Mouse (Mus musculus): ENCODE data around the gene Myo18a. TPM values are rescaled to one million over a fixed set of nuclear protein-coding genes. Genes with fewer than 3 reads are reported as not detected.

Gene Myo18a
- polyA plus RNA-seq, 1 experiment, result 67.3 TPM

DNA sequence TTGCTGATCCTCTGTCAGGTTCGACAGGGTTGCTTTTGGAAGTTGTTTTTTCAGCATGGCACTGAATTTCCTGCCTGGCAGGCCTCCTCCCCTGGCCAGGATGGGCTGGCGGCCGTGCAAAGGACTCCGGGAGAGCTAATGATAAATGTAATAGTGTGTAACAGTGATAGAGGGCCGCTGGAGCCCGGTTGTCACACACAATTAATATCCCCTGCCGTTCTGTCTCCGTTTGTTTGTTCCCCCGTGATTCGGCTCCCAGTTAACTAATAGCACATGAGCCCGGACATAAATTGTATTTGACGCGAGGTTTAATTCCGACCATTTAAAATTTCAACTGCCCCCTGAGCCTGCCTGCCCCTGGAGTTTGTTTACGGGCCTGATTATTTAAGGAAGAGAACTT, 92.3 kb downstream of the Myo18a start:
- DNase-seq (ENCODE audit: low read depth), result peak; percentile 61
- TF ChIP-seq CTCF (IDR thresholded peaks at IDR 0.05; ENCODE audit: borderline replicate concordance, extremely low read depth, insufficient read depth, insufficient read length) (no peak), POLR2A (IDR thresholded peaks at IDR 0.05; ENCODE audit: borderline replicate concordance, extremely low read depth, insufficient read depth, insufficient read length, poor library complexity, severe bottlenecking) (no peak)

DNA sequence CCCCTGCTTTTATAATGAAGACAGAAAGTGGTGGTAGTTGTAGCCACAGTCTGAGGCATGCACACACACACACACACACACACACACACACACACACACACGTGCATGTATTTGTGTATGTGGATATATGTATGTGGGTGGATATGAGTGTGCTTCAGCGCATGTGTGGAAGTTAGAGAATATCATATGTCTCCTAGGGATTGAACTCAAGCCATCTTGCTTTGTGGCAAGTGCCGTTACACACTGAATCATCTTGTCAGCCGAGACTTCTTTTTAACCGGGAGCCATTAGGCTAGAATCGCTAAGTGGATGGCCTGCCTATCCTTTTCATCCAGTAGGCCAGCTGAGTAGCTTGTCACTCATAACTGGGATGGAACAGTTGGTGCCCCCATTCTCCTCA, 94.0 kb downstream of the Myo18a start:
- TF ChIP-seq POLR2A (IDR thresholded peaks at IDR 0.05; ENCODE audit: borderline replicate concordance, extremely low read depth, insufficient read depth, insufficient read length, poor library complexity, severe bottlenecking), result no peak
- TF ChIP-seq CTCF (IDR thresholded peaks at IDR 0.05; ENCODE audit: borderline replicate concordance, extremely low read depth, insufficient read depth, insufficient read length), result no peak
- no peak for DNase-seq (ENCODE audit: low read depth)

DNA sequence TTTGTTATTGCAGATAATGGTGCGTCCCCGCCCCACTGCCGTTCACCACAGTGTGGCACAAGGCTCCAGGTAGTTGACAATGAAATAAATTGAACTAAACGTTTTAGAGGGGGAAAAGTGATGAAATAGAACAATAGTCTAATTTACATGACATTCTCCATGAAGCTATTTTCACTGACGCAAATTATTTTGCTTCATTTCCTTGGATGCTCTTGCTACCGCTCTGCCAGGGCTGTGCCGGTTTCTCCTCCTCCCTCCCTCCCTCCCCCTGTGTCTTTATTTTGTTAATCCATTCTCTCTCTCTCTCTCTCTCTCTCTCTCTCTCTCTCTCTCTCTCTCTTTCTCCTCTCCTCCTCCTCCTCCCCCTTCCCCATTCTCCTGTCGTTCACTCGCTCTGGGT, 95.5 kb downstream of the Myo18a start:
- peak; percentile 71 for DNase-seq (ENCODE audit: low read depth)
- TF ChIP-seq CTCF (IDR thresholded peaks at IDR 0.05; ENCODE audit: borderline replicate concordance, extremely low read depth, insufficient read depth, insufficient read length), result no peak
- no peak for TF ChIP-seq POLR2A (IDR thresholded peaks at IDR 0.05; ENCODE audit: borderline replicate concordance, extremely low read depth, insufficient read depth, insufficient read length, poor library complexity, severe bottlenecking)

DNA sequence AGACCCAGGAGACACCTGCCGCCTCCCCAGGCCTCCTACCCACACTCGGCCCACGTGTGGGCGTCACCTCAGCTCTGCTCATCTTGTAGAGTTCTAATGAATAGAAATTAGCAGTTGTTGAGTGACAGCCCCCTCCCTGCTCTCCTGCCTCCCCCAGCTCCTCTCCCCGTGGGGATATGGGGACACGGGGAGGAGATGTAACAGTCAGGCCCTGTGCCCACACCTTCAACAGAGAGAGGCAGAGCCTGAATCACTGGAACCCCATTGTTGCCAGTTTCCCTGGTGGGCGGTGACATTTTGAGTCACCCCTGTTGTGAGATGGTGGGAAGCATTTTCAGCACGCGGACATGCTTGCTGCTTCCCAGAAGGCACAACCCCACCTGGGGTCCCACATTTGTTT, 97.9 kb downstream of the Myo18a start:
- TF ChIP-seq CTCF (IDR thresholded peaks at IDR 0.05; ENCODE audit: borderline replicate concordance, extremely low read depth, insufficient read depth, insufficient read length) (no peak), POLR2A (IDR thresholded peaks at IDR 0.05; ENCODE audit: borderline replicate concordance, extremely low read depth, insufficient read depth, insufficient read length, poor library complexity, severe bottlenecking) (no peak)
- no peak for DNase-seq (ENCODE audit: low read depth)

DNA sequence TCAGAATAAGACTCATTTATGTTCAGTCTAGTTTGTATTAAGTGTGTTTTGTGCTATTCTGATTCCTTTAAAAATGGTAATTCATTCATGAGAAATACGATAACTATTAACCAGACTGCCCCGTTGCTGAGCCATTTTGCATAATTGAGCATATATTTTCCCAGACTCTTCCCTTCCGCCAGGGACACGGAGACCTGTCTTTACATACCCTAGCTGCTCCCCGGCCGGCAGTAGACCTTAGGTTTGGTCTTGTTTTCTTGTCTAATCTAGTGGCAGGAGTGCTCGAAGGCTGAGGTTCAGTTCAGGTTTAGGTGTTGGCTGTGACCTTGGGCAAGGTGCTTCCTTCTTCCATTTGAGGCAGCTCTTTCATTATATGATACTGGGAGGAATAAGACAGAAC, 99.8 kb downstream of the Myo18a start:
- no peak for TF ChIP-seq CTCF (IDR thresholded peaks at IDR 0.05; ENCODE audit: borderline replicate concordance, extremely low read depth, insufficient read depth, insufficient read length)
- TF ChIP-seq POLR2A (IDR thresholded peaks at IDR 0.05; ENCODE audit: borderline replicate concordance, extremely low read depth, insufficient read depth, insufficient read length, poor library complexity, severe bottlenecking), result no peak
- no peak for DNase-seq (ENCODE audit: low read depth)

DNA sequence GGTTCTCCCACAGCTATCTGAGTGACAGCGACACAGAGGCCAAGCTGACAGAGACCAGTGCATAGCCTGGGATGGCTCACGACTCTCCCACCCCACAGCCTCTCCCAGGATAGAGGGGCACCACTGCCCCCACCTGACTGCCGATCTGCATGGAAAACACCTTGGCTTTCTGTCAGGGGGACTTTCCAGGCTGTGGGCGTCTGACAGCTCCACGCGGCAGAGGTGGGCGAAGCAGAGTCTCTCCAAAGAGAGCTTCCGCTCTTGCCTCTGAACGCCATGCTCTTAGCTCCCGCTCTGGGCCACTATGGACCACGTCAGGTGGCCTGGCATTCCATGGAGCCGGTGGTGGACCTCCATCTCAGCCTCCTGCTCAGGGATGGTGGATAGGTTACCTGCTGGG, 101.7 kb downstream of the Myo18a start:
- TF ChIP-seq CTCF (IDR thresholded peaks at IDR 0.05; ENCODE audit: borderline replicate concordance, extremely low read depth, insufficient read depth, insufficient read length), result no peak
- TF ChIP-seq POLR2A (IDR thresholded peaks at IDR 0.05; ENCODE audit: borderline replicate concordance, extremely low read depth, insufficient read depth, insufficient read length, poor library complexity, severe bottlenecking), result no peak
- DNase-seq (ENCODE audit: low read depth), result no peak

DNA sequence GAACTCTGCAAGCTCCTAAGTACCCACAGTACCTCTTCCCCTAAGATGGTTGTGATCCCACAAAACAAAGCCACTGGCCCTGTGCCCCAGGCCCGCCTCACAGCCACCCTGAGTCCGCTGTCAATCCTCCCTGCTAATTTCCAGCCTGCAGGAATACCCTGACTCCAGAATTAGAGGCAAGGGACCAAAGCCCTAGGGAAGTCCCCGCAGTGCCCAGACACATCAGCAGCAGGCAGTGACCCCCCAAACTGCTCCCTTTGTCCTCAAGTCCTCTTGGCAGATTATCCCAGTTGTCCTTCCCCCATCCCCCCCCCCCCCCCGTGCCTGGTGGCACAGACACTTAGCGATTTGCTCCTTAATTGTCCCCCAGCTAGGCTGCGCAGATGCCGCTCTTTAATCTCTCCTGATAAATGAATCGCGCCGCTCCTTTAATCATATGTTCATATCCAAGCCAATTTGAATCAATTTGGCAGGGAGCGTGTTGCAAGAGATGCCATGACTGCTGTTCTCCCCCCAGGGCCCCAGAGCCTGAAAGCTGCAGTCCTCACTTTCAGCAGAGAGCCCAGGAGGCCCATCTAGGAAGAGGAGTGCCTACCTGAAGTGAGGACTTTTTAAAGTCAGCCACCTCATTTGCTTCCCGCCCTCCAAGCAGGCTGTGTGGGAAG, 104.5 kb downstream of the Myo18a start:
- DNase-seq (ENCODE audit: low read depth), result peak; percentile 95

DNA sequence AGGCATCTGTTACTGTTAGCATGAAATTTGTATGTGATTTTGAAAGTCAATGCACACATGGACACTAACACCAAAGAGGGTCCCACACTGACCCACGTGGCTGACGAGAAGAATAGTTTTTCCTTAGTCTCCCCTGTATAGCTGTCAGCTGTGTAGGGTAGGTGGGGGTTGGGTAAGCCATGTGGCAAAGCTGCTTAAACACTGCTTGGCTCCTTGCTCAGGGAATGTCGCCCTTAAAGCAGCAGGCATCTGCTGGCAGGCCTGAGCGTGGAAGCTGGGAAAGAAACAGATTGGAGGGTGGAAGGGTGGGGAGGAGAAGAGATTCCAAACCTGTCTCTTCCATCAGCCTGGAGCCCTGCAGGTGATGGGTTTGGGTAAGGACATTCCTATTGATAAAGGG, 108.4 kb downstream of the Myo18a start:
- TF ChIP-seq POLR2A (IDR thresholded peaks at IDR 0.05; ENCODE audit: borderline replicate concordance, extremely low read depth, insufficient read depth, insufficient read length, poor library complexity, severe bottlenecking) (no peak), CTCF (IDR thresholded peaks at IDR 0.05; ENCODE audit: borderline replicate concordance, extremely low read depth, insufficient read depth, insufficient read length) (no peak)
- DNase-seq (ENCODE audit: low read depth), result peak; percentile 94

More for the DNA sequence above, 104.5 kb downstream of the Myo18a start:
- TF ChIP-seq POLR2A (IDR thresholded peaks at IDR 0.05; ENCODE audit: borderline replicate concordance, extremely low read depth, insufficient read depth, insufficient read length, poor library complexity, severe bottlenecking), result no peak
- TF ChIP-seq CTCF (IDR thresholded peaks at IDR 0.05; ENCODE audit: borderline replicate concordance, extremely low read depth, insufficient read depth, insufficient read length), result no peak

DNA sequence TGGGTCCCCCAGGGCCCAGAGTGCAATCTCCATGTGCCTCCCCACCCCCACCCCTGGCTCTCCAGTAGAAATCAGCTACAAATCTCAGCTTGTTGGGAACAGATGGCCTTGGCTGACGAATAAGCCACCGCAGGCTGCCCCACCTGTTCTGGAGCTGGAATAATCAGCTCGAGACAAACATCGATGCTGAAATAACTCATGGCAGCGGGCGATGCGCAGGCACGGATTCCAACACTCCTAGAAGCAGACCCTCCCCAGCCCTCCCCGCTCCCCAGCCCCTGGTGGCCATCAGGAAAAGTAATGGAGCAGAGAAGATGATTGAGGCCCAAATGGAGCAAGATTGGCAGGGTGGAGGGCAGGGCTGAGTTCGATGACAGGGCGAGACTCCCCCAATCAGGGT, 109.2 kb downstream of the Myo18a start:
- peak; percentile 93 for DNase-seq (ENCODE audit: low read depth)
- TF ChIP-seq POLR2A (IDR thresholded peaks at IDR 0.05; ENCODE audit: borderline replicate concordance, extremely low read depth, insufficient read depth, insufficient read length, poor library complexity, severe bottlenecking) (no peak), CTCF (IDR thresholded peaks at IDR 0.05; ENCODE audit: borderline replicate concordance, extremely low read depth, insufficient read depth, insufficient read length) (peak; percentile 19; the same call in 1 of the 2 replicates)

DNA sequence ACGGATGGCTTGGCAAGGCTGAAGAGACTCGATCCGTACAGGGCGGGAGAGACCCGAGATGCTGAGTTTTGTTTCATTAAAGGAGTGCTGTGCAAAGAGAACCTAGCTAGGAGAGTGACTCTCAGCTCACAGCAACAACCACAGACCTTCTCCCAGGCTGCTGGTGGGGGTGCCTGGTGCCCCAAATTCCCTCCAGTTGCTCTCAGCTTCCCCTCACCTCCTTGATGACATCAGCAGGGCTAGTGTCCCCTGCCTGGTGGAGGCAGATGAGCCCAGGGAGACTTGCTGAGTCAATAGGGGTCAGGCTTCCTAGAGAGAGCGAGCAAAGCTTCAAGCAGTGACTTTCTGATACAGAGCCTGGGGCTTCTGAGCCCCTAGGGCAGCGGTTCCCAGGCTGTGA, 109.6 kb downstream of the Myo18a start:
- no peak for DNase-seq (ENCODE audit: low read depth)
- TF ChIP-seq POLR2A (IDR thresholded peaks at IDR 0.05; ENCODE audit: borderline replicate concordance, extremely low read depth, insufficient read depth, insufficient read length, poor library complexity, severe bottlenecking) (no peak), CTCF (IDR thresholded peaks at IDR 0.05; ENCODE audit: borderline replicate concordance, extremely low read depth, insufficient read depth, insufficient read length) (no peak)

DNA sequence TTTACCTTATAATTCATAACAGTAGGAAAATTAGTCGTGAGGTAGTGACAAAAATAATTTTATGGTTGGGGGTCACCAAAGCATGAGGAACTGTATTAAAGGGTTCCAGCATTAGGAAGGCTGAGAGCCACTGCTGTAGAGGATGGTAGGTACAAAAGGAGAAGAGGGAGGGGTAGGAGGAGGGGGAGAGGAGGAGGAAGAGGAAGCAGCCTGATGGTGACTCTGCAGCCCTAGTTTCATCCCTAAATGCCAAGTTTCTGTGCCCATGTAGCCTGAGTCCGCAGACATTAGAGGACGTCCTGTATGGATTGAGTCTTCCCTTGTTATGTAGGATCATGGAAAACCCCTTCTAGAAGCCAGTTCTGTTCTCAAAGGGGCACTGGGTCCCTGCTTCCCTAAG, 110.1 kb downstream of the Myo18a start:
- TF ChIP-seq POLR2A (IDR thresholded peaks at IDR 0.05; ENCODE audit: borderline replicate concordance, extremely low read depth, insufficient read depth, insufficient read length, poor library complexity, severe bottlenecking), result no peak

DNA sequence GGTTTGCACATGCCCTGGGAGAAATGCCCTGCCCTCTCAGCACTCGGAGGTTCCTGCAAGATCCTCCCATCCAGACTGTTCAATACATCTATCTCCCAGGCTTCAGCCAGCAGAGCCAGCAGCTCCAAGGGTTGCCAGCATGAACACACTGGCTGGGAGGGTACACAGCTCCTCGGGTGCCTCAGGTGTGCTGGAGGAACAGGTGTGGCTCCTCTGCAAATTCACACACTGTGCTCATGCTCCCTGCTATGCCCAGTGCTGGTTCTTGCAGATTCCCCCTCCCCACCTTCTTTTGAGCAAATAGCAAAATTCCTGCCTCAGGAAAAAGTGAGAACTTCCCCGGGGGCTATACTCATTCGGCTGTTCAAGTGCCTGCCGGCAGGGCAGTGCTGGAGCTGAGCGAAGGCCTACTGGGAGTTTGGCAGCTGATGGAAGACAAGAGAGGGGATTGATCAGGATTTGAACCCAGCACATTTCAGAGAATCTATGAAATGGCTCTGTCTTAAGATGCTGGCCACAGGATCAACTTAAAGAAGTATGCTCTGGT, 111.7 kb downstream of the Myo18a start:
- TF ChIP-seq POLR2A (IDR thresholded peaks at IDR 0.05; ENCODE audit: borderline replicate concordance, extremely low read depth, insufficient read depth, insufficient read length, poor library complexity, severe bottlenecking) (no peak), CTCF (IDR thresholded peaks at IDR 0.05; ENCODE audit: borderline replicate concordance, extremely low read depth, insufficient read depth, insufficient read length) (no peak)
- DNase-seq (ENCODE audit: low read depth), result no peak

More for the DNA sequence above, 110.1 kb downstream of the Myo18a start:
- DNase-seq (ENCODE audit: low read depth), result no peak
